Mouse (Mus musculus) liver, embryonic 11.5 days (tissue): ENCODE results near the gene Stag1. TPM values are rescaled to one million over a fixed set of nuclear protein-coding genes. Genes with fewer than 3 reads are reported as not detected.
A peak's percentile ranks its signal among the peaks of the same experiment; 100 is the strongest.

Experiments used
- ATAC-seq: fragments of 200-750 bp; cut with Nextera tagmentation; replicated peaks from 2 replicates; pipeline ENCODE4 v1.8.0; 2017; ENCODE audit warnings: moderate number of reproducible peaks, mild to moderate bottlenecking, moderate TSS enrichment, moderate library complexity; ENCODE audit not compliant: low FRiP score
- DNase-seq: peaks from one replicate; pipeline ENCODE4 v3.0.0-alpha.2; 2017; ENCODE audit warnings: low spot score
- H3K27ac ChIP-seq: fragments of 300-500 bp; sonication (generic); 2 replicates; pipeline ENCODE4 v1.5.1; 2014; ENCODE audit warnings: mild to moderate bottlenecking, low read depth, low read length, control low read depth
- H3K27me3 ChIP-seq: fragments of 300-500 bp; sonication (generic); replicated peaks from 2 replicates; pipeline ENCODE4 v1.6.1; 2014; ENCODE audit warnings: low read length, mixed read lengths; ENCODE audit not compliant: control insufficient read depth, insufficient read depth
- H3K36me3 ChIP-seq: fragments of 300-500 bp; sonication (generic); 2 replicates; pipeline ENCODE4 v1.6.1; 2014; ENCODE audit warnings: mild to moderate bottlenecking, low read length, moderate library complexity, mixed read lengths; ENCODE audit not compliant: control insufficient read depth, insufficient read depth
- H3K4me1 ChIP-seq: fragments of 300-500 bp; sonication (generic); replicated peaks from 2 replicates; pipeline ENCODE4 v1.6.1; 2014; ENCODE audit warnings: low read length, mixed read lengths; ENCODE audit not compliant: control insufficient read depth, insufficient read depth
- H3K4me2 ChIP-seq: fragments of 300-500 bp; sonication (generic); 2 replicates; pipeline ENCODE4 v1.6.1; 2014; ENCODE audit warnings: mild to moderate bottlenecking, control low read depth, moderate library complexity
- H3K4me3 ChIP-seq: fragments of 300-500 bp; sonication (generic); 2 replicates; pipeline ENCODE4 v1.5.1; 2014; ENCODE audit warnings: low read depth, low read length, control low read depth
- H3K9ac ChIP-seq: fragments of 300-500 bp; sonication (generic); 2 replicates; pipeline ENCODE4 v1.6.1; 2014; ENCODE audit warnings: low read depth, low read length, control low read depth
- H3K9me3 ChIP-seq: fragments of 300-500 bp; sonication (generic); 2 replicates; pipeline ENCODE4 v1.6.1; 2016; ENCODE audit warnings: low read length, inconsistent platforms, mixed read lengths; ENCODE audit not compliant: control insufficient read depth
- WGBS: fragments of 180-500 bp; shearing (Covaris S2); extraction: QIAGEN DNeasy Blood & Tissue Kit; methylation state at CpG from one replicate; pipeline ENCODE4 v1.1.7; 2014; 5-methylcytosine and 5-hydroxymethylcytosine counted together
- polyA plus RNA-seq: library from polyadenylated mRNA; unstranded; fragments of >200 nt; fragmentation: Nextera tagmentation; extraction: Ambion mirVana; gene quantifications from 2 replicates; pipeline ENCODE4 v1.2.1, GENCODE M21; 2014

Stag1 gene
- polyA plus RNA-seq, 1 experiment from 2014 or later, result 32.3 TPM

GRCm38 (mm10) chr9:100640754-100641153 lies 43.2 kb downstream of the Stag1 start:
- H3K9ac ChIP-seq, result no peak overlapping the region
- H3K4me3 ChIP-seq, result no peak overlapping the region
- ATAC-seq (no peak), DNase-seq (no peak)
- H3K36me3 ChIP-seq, result no peaks in the 10 kb centered on the region
- peaks cover 9% of the 10 kb centered on the region for H3K4me1 ChIP-seq
- H3K27ac ChIP-seq, result no peak overlapping the region
- no peak overlapping the region for H3K4me2 ChIP-seq
- no peaks in the 10 kb centered on the region for H3K9me3 ChIP-seq
- WGBS, result 84% methylated on average over 2 of the region's 2 CpGs
- H3K27me3 ChIP-seq, result no peaks in the 10 kb centered on the region

- DNase-seq, result no peak
- Histone ChIP-seq H3K36me3 (no peaks in the 10 kb centered on the region), H3K9me3 (no peaks in the 10 kb centered on the region), H3K4me1 (peaks cover 13% of the 10 kb centered on the region), H3K27ac (no peak overlapping the region), H3K27me3 (no peaks in the 10 kb centered on the region), H3K4me2 (peak overlapping the region; percentile 94), H3K9ac (peak overlapping the region; percentile 87; the same call in 1 of the 2 replicates), H3K4me3 (peak overlapping the region; percentile 92; the same call in 1 of the 2 replicates)
- WGBS, result 65% methylated on average over 6 of the region's 6 CpGs
- ATAC-seq, result no peak
These were observed 43.9 kb downstream of the Stag1 start for GRCm38 (mm10) chr9:100641391-100642085.

GRCm38 (mm10) chr9:100642186-100642839 lies 44.7 kb downstream of the Stag1 start:
- Histone ChIP-seq H3K36me3 (no peaks in the 10 kb centered on the region), H3K27ac (peak overlapping the region; percentile 99), H3K9ac (peak overlapping the region; percentile 87), H3K27me3 (no peaks in the 10 kb centered on the region), H3K4me2 (peak overlapping the region; percentile 94), H3K9me3 (no peaks in the 10 kb centered on the region), H3K4me1 (peaks cover 14% of the 10 kb centered on the region), H3K4me3 (peak overlapping the region; percentile 92)
- 2% methylated on average over 16 of the region's 16 CpGs for WGBS
- ATAC-seq (no peak), DNase-seq (peak; percentile 39)

GRCm38 (mm10) chr9:100642840-100643697 lies 45.5 kb downstream of the Stag1 start:
- Histone ChIP-seq H3K4me3 (peak overlapping the region; percentile 92), H3K27ac (peak overlapping the region; percentile 99), H3K9ac (peak overlapping the region; percentile 99), H3K27me3 (no peaks in the 10 kb centered on the region), H3K9me3 (no peaks in the 10 kb centered on the region), H3K4me1 (peaks cover 14% of the 10 kb centered on the region), H3K36me3 (no peaks in the 10 kb centered on the region), H3K4me2 (peak overlapping the region; percentile 94)
- WGBS, result 1% methylated on average over 96 of the region's 97 CpGs
- DNase-seq (peak; percentile 100), ATAC-seq (peak; percentile 95)

GRCm38 (mm10) chr9:100644071-100644771 lies 46.6 kb downstream of the Stag1 start:
- peaks cover 14% of the 10 kb centered on the region for H3K4me1 ChIP-seq
- peak overlapping the region; percentile 92 for H3K4me3 ChIP-seq
- no peaks in the 10 kb centered on the region for H3K27me3 ChIP-seq
- under 1% methylated on average over 40 of the region's 64 CpGs for WGBS
- peak overlapping the region; percentile 99 for H3K9ac ChIP-seq
- H3K36me3 ChIP-seq, result no peaks in the 10 kb centered on the region
- DNase-seq (peak; percentile 79), ATAC-seq (peak; percentile 50)
- peak overlapping the region; percentile 99 for H3K27ac ChIP-seq
- no peaks in the 10 kb centered on the region for H3K9me3 ChIP-seq
- H3K4me2 ChIP-seq, result peak overlapping the region; percentile 75

GRCm38 (mm10) chr9:100645026-100645940 lies 47.7 kb downstream of the Stag1 start:
- Histone ChIP-seq H3K36me3 (no peaks in the 10 kb centered on the region), H3K4me1 (peaks cover 14% of the 10 kb centered on the region), H3K4me3 (peak overlapping the region; percentile 92), H3K27me3 (no peaks in the 10 kb centered on the region), H3K9ac (no peak overlapping the region), H3K9me3 (no peaks in the 10 kb centered on the region), H3K27ac (no peak overlapping the region), H3K4me2 (peak overlapping the region; percentile 75)
- no peak for DNase-seq
- 44% methylated on average over 8 of the region's 8 CpGs for WGBS
- no peak for ATAC-seq

- ATAC-seq, result no peak
- H3K4me2 ChIP-seq, result no peak overlapping the region
- no peak overlapping the region for H3K4me3 ChIP-seq
- H3K9ac ChIP-seq, result no peak overlapping the region
- no peak overlapping the region for H3K27ac ChIP-seq
- no peaks in the 10 kb centered on the region for H3K9me3 ChIP-seq
- no peaks in the 10 kb centered on the region for H3K27me3 ChIP-seq
- H3K36me3 ChIP-seq, result no peaks in the 10 kb centered on the region
- 65% methylated on average over 2 of the region's 2 CpGs for WGBS
- DNase-seq, result no peak
- peaks cover 14% of the 10 kb centered on the region for H3K4me1 ChIP-seq
These were observed 48.7 kb downstream of the Stag1 start for GRCm38 (mm10) chr9:100646276-100646675.
